Mouse (Mus musculus) urinary bladder, postnatal 36 days (tissue): ENCODE data around the gene Marc1.

Experiments
- DNase-seq, 2 experiments: peaks; one replicate each; pipeline ENCODE4 v3.0.0; 2022; ENCODE audit warnings: low spot score in 2 of 2, mixed read lengths in 1 of 2

Marc1 gene

GRCm38 (mm10) chr1:184822678-184823077, 11.6 kb upstream of the Marc1 start:
- peak; percentile 27 to 45 for DNase-seq

DNA sequence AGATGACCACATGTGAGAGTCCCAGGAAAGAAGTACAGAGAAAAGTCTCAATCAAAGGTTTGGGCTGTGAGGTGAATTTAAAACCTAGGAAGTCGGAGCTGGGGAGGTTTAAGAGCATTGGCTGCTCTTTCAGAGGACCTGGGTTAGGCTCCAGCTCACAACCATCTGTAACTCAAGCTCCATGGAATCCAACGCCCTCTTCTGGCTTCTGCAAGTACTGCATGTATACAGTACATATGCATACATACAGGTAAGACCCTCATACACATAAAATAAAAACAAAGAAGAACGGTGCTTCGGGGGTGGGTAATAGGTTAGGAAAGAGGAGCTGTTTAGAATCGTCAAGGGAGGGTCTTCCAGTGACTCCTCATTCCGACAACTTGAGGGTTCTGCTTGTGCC, 6.7 kb upstream of the Marc1 start:
- no peak for DNase-seq

DNA sequence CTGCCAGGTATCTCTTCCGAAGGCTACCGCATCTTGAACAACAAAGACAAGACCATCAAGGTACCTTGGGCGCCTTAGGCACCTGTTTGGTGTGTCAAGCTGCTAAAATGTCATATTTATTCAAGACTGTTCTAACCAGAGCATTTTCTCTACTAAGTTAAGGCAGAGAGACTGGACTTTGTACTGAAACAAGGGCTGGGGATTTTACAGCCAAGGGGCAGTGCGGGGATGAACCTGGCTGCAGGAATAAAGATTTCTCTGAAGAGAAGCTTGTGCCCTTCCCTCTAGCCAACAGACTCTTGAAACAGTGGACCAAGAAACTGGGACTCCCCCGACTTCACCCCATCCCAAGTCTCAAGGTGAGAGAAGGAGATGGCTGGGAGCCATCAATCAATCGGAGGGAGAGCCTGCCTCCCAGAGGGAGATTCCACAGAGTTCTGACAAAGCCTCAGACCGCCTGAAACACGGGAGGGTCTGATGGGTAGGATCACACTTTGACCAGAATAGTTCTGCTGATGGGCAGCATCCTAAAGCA, 670 bp upstream of the Marc1 start:
- DNase-seq = no peak

DNA sequence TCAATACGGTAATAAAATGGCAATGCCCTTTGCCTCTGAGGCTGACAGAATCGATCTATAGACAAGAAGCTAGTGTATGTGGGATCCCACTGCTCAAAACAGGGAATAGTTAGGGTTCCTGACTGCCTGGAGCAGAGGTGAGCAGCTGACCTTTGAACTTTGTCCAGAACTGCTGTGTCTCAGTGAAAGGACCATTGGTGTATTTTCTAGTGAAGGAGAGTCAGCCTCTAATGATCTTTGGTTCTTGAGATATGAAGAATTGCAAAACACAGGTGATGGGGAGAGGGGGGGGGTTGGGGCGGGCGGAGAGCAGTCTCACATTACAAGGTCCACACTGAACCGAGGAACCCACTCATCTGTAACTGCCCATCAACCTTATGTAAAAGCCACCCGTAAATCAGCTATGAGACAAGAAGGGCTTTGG, 1.5 kb downstream of the Marc1 start:
- no peak for DNase-seq

- DNase-seq = no peak
Measured at GRCm38 (mm10) chr1:184808418-184809012, 2.6 kb downstream of the Marc1 start.

DNA sequence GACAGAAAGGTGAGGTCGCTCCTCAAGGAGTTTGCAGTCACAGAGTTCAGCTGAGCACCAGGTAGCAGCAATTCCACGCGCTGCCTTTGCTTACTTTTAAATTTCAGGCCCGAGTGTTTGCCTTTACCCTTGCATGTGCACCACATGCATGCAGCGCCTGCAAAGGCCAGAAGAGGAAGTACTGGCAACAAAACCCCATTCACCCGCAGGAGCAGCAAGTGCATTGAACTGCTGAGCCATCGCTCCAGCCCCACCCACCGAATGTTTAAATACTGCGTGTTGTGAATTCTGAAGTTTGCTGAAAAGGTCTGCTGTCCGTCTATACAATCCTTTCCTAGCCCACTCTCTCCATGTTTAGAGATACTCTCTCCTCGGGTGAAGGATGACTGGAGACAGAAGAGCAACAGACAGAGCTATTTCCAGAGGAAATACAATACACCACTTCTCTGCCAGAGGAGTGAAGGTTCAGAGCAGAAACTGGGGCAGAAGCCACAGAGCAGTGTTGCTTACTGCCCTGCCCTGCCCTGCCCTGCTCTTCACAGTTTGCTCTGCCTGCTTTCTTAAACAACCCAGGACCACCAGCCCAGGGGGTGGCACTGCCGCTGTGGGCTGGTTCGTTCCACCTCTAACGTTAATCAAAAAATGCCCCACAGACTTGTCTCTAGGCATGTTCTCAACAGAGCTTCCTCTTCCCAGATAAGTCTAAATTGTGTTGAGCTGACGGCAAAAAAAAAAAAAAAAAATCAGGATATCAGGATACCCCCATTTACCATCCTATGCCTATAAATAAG, 3.3 kb downstream of the Marc1 start:
- DNase-seq = peak in 1 of 2 experiments; percentile 30

GRCm38 (mm10) chr1:184807123-184807522, 4.0 kb downstream of the Marc1 start:
- no peak for DNase-seq

DNA sequence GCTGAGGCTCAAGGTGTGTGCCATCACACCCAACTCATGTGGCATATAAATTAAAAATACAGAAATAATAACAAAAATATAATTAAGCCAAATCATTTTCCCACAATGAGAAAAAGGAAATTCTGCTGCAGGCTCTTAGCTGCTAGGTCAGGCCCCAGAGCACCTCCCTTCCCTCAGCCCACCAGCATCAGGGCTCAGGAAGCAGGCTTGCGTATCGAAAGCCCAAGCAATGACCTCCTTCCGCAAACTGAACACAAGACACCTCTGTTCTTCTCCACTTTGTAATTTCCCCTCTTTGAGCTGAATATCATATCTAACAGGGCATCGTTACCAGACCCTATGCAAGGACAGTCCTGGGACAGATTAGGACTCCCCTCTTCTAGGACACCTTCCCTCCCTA, 5.4 kb downstream of the Marc1 start:
- no peak for DNase-seq

DNA sequence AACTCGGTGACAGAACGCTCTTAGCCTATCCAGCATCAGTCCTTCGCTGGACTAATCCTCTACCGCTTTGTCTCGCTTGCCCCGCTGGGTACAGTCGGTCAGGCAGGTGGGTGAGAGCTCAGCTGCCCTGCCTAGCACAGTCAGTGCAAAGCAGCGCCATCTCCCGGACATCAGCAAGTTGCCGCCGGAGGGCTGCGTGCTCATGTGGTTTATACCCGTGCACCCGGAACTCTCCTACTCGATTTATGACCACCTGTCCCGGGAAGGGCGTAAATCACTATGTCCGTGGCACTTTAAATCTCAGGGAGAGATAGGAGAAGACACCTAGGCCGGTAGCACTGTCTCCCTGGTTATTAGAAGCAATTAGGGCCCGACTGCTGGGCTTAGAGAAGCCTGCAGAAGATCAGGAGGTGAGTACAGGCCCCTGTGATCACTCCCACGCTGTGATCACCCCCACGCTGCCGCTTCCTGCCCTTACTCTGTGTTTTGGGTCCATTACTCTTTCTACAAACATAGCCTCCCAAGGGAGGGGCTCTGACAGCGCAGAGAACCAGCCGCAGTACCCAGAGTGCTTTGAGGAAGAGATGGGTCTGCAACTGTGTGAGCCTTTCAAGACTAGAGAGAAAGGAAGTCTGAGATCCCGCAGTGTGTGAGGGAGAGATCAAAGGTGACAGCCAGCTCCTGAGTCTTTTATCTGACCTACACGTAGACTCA, 17.8 kb downstream of the Marc1 start:
- peak; percentile 26 to 44 for DNase-seq

GRCm38 (mm10) chr1:184791109-184791508, 20.0 kb downstream of the Marc1 start:
- no peak for DNase-seq

GRCm38 (mm10) chr1:184786376-184787151, 24.5 kb downstream of the Marc1 start:
- no peak for DNase-seq

GRCm38 (mm10) chr1:184783641-184784040, 27.5 kb downstream of the Marc1 start:
- no peak for DNase-seq

DNA sequence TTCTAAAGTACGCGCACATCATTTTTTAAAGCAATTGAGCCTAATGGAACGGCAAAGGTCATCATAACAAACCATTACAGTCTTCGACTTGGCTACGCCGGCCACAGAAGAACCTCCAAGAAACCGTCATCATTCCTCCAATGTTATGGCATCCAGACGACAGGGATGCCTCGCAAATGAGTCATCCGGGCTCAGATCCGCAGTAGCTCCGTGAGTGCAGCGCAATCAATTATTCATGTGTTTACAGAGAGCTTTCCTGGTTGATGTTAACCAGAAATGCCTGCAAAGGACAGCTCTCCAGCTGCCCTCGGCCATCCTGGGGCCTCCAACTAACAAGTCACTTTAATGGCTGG, 29.0 kb downstream of the Marc1 start:
- peak; percentile 38 to 39 for DNase-seq

DNA sequence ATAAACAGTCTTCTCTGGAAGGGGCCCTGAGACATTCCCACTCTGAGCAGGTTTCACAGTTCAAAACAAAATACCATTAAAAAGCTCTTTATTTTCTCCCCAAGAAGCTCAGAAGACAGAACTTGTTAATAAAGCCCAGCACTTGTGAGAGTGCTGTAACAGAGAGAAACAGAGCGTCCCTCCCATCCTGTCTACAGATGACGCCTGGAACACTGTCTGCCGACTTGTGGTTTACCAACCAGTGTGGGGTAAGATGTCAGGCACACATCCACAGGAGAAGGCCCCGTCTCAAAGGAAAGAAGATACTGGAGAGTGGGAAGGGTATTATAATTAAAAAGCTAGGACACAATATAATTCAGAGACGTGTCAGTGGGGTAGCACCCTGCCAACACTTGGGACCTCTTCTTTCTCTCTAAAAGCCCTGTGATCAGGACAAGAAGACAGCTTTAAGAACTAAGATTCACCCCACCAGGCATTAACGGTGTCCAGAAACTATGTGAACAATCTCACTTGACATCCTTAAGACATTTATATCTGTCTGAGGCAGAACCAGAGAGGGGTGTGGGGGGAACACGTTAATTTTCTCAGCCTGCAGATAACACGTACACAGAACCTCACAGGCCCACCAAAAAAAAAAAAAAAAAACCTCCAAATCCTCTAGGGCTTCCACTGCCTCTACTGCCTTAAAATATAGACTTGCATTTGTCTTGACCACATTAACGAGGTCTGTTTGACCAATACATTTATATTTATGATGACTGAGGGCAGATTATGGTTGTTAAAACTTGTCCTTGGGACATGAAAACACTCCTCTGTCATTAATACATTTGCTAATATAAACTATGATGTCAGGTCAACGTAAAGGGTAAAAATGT, 29.6 kb downstream of the Marc1 start:
- DNase-seq = no peak

DNA sequence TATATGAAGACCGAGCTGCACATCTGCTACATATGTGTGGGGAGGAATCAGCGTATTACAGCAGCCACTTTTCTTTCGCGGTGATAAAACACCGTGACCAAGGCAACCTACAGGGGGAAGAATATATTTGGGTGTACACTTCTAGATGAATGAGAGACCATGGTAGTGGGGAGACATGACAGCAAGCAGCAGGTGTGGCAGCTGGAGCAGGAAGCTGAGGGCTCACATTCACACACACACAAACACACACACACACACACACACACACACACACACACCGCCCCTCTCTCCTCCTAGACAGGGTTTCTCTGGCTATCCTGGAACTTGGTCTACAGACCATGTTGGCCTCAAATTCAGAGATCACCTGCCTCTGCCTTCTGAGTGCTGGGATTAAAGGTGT, 33.0 kb downstream of the Marc1 start:
- no peak for DNase-seq

- no peak for DNase-seq
Measured at GRCm38 (mm10) chr1:184777061-184777795, 33.9 kb downstream of the Marc1 start.

DNA sequence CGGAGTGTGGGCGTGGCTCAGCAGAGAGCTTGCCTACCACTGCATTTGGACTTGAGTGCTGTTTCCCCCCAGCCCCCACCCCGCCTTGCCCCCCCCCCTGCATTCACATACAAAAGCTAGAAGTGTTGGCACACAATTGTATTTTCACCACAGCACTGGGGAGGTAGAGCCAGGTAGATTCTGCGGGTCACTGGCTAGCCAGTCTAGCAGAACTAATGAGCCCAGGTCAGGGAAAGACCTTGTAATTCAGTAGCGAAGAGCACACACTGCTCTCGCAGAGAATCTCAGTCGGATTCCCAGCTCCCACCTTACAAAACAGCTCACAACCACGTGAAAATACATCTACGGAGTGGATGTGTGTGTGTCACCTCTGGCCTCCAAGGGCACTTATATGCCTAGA, 35.8 kb downstream of the Marc1 start:
- no peak for DNase-seq

DNA sequence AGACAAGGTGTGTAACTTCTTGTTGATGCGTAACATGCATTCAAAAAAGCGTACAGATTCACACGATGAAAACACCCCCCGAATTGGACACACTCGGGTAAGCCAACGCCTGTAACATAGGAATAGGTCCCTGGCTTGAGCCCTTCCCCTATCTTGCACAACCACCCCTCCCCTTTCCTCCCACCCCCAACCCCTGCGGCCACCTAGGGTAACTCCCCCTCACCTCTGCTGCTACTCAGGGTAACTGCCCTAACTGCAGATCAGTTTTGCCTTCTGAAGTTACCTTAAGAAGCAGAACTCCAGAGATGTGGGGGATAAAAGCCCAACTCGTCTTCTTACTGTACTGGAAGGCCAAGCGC, 39.2 kb downstream of the Marc1 start:
- DNase-seq = no peak

DNA sequence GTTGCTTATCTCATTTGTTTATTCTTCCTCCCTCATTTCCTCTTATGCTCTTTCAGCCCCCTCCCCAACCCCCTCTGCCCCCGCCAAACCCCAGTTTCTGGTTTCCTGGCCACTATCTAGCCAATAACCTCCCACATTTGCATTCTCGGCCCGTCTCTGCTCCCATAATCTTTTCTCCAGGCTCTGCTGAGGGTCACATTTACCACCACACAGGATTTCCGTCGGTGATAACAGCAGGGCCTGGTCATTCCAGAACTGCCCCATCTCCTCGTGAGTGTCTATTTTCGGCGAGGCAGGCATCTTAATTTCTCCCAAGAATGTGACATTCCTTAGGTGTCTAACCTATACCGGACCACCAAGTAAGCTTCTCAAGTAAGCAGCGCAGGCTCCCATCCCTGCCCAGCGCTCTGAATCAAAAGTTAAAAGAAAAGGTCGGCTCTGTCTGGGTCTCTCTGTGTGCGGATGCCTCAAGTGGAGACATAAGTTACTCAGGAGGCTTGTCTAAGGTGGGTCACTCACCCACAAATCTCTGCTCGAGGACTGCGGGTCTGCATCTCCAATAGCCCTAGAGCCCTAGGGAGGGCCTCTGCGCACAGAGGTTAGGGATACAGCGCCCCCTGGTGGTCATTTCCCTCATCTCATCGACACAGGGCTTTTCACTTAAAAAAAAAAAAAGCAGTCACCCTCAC, 39.8 kb downstream of the Marc1 start:
- DNase-seq = peak; percentile 61 to 75

DNA sequence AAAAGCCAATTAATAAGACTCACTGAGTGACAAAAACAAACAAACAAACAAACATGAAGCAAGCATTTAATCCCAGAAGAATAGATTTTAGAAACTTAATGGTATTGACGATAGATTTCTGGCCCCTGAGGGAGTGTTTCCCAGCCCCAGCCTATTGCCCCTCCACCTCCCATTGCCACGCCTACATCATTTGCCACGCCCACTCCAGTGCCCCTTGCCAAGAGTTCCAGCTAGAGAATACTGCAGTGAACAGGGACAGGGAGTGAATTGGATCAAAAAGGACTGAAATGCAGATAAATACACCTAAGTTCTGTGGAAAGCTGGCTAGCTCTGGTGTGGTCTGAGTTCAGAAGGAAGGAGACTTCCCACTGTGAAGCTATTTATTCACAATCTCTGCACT, 47.2 kb downstream of the Marc1 start:
- DNase-seq = peak in 1 of 2 experiments; percentile 29
